Mouse (Mus musculus): ENCODE measurements around the gene Nkd1. TPM values are rescaled to one million over a fixed set of nuclear protein-coding genes. Genes with fewer than 3 reads are reported as not detected.
A peak's percentile ranks its signal among the peaks of the same experiment; 100 is the strongest.

Gene Nkd1
- polyA plus RNA-seq, 1 experiment from 2014 or later = 57.6 TPM

GRCm38 (mm10) chr8:88579668-88580330 is 58.6 kb downstream of the Nkd1 start:
- Histone ChIP-seq H3K4me3 (replicated peaks; ENCODE audit: low read length) (no peak overlapping the region), H3K9ac (no peak overlapping the region; the same call in 1 of the 2 replicates), H3K4me2 (replicated peaks) (no peak overlapping the region), H3K4me1 (replicated peaks; ENCODE audit: control insufficient read depth, insufficient read depth, low read length) (peaks cover 26% of the 10 kb centered on the region; the same call in 1 of the 2 replicates), H3K27ac (no peak overlapping the region), H3K27me3 (ENCODE audit: control insufficient read depth, insufficient read depth, low read length) (no peaks in the 10 kb centered on the region), H3K36me3 (replicated peaks; ENCODE audit: control insufficient read depth, insufficient read depth) (no peaks in the 10 kb centered on the region), H3K9me3 (ENCODE audit: control insufficient read depth, low read length) (no peaks in the 10 kb centered on the region)
- DNase-seq (ENCODE audit: low spot score) (no peak), ATAC-seq (ENCODE audit: low FRiP score) (0 out of 2 replicates have a peak, but pooled peaks have one; percentile 25)
- WGBS = 69% methylated on average over 18 of the region's 18 CpGs

GRCm38 (mm10) chr8:88580785-88581184 is 59.6 kb downstream of the Nkd1 start:
- no peaks in the 10 kb centered on the region for H3K9me3 ChIP-seq (ENCODE audit: control insufficient read depth, low read length)
- WGBS = 88% methylated on average over 7 of the region's 7 CpGs
- ATAC-seq (ENCODE audit: low FRiP score) (no peak), DNase-seq (ENCODE audit: low spot score) (no peak)
- no peak overlapping the region for H3K4me2 ChIP-seq (replicated peaks)
- no peaks in the 10 kb centered on the region for H3K36me3 ChIP-seq (replicated peaks; ENCODE audit: control insufficient read depth, insufficient read depth)
- H3K4me3 ChIP-seq (replicated peaks; ENCODE audit: low read length) = no peak overlapping the region
- no peak overlapping the region for H3K27ac ChIP-seq
- no peak overlapping the region for H3K9ac ChIP-seq
- peaks cover 26% of the 10 kb centered on the region; the same call in 1 of the 2 replicates for H3K4me1 ChIP-seq (replicated peaks; ENCODE audit: control insufficient read depth, insufficient read depth, low read length)
- no peaks in the 10 kb centered on the region for H3K27me3 ChIP-seq (ENCODE audit: control insufficient read depth, insufficient read depth, low read length)

GRCm38 (mm10) chr8:88583863-88584262 is 62.7 kb downstream of the Nkd1 start:
- Histone ChIP-seq H3K36me3 (replicated peaks; ENCODE audit: control insufficient read depth, insufficient read depth) (no peaks in the 10 kb centered on the region), H3K4me3 (replicated peaks; ENCODE audit: low read length) (no peak overlapping the region), H3K27me3 (ENCODE audit: control insufficient read depth, insufficient read depth, low read length) (no peaks in the 10 kb centered on the region), H3K4me2 (replicated peaks) (no peak overlapping the region), H3K27ac (no peak overlapping the region), H3K9me3 (ENCODE audit: control insufficient read depth, low read length) (no peaks in the 10 kb centered on the region), H3K9ac (no peak overlapping the region), H3K4me1 (replicated peaks; ENCODE audit: control insufficient read depth, insufficient read depth, low read length) (peaks cover 13% of the 10 kb centered on the region; the same call in 1 of the 2 replicates)
- DNase-seq (ENCODE audit: low spot score) (no peak), ATAC-seq (ENCODE audit: low FRiP score) (no peak)
- WGBS = 91% methylated on average over 3 of the region's 3 CpGs

GRCm38 (mm10) chr8:88588205-88588889 is 67.2 kb downstream of the Nkd1 start:
- Histone ChIP-seq H3K27ac (no peak overlapping the region), H3K4me3 (replicated peaks; ENCODE audit: low read length) (no peak overlapping the region), H3K4me2 (replicated peaks) (no peak overlapping the region), H3K27me3 (ENCODE audit: control insufficient read depth, insufficient read depth, low read length) (no peaks in the 10 kb centered on the region), H3K9me3 (ENCODE audit: control insufficient read depth, low read length) (no peaks in the 10 kb centered on the region), H3K36me3 (replicated peaks; ENCODE audit: control insufficient read depth, insufficient read depth) (0 out of 2 replicates have a peak, but pooled peaks cover 9% of the 10 kb centered on the region), H3K4me1 (replicated peaks; ENCODE audit: control insufficient read depth, insufficient read depth, low read length) (no peaks in the 10 kb centered on the region), H3K9ac (no peak overlapping the region)
- DNase-seq (ENCODE audit: low spot score) = no peak
- ATAC-seq (ENCODE audit: low FRiP score) = no peak
- WGBS = 83% methylated on average over 8 of the region's 8 CpGs

- Histone ChIP-seq H3K4me3 (replicated peaks; ENCODE audit: low read length) (no peak overlapping the region), H3K27me3 (ENCODE audit: control insufficient read depth, insufficient read depth, low read length) (no peaks in the 10 kb centered on the region), H3K9ac (no peak overlapping the region), H3K4me1 (replicated peaks; ENCODE audit: control insufficient read depth, insufficient read depth, low read length) (no peaks in the 10 kb centered on the region), H3K4me2 (replicated peaks) (no peak overlapping the region), H3K36me3 (replicated peaks; ENCODE audit: control insufficient read depth, insufficient read depth) (0 out of 2 replicates have a peak, but pooled peaks cover 9% of the 10 kb centered on the region), H3K27ac (no peak overlapping the region), H3K9me3 (ENCODE audit: control insufficient read depth, low read length) (no peaks in the 10 kb centered on the region)
- DNase-seq (ENCODE audit: low spot score) = no peak
- ATAC-seq (ENCODE audit: low FRiP score) = no peak
- 76% methylated on average over 6 of the region's 6 CpGs for WGBS
These were observed 69.1 kb downstream of the Nkd1 start for GRCm38 (mm10) chr8:88590226-88590625.

- Histone ChIP-seq H3K27me3 (ENCODE audit: control insufficient read depth, insufficient read depth, low read length) (no peaks in the 10 kb centered on the region), H3K4me1 (replicated peaks; ENCODE audit: control insufficient read depth, insufficient read depth, low read length) (no peaks in the 10 kb centered on the region), H3K9me3 (ENCODE audit: control insufficient read depth, low read length) (no peaks in the 10 kb centered on the region), H3K4me3 (replicated peaks; ENCODE audit: low read length) (no peak overlapping the region), H3K4me2 (replicated peaks) (no peak overlapping the region), H3K27ac (no peak overlapping the region), H3K9ac (no peak overlapping the region), H3K36me3 (replicated peaks; ENCODE audit: control insufficient read depth, insufficient read depth) (0 out of 2 replicates have a peak, but pooled peaks cover 9% of the 10 kb centered on the region)
- DNase-seq (ENCODE audit: low spot score) (no peak), ATAC-seq (ENCODE audit: low FRiP score) (no peak)
- 97% methylated on average over 1 of the region's 1 CpGs for WGBS
These were observed 72.8 kb downstream of the Nkd1 start for GRCm38 (mm10) chr8:88593947-88594346.

- H3K27ac ChIP-seq = no peak overlapping the region
- DNase-seq (ENCODE audit: low spot score) = no peak
- H3K9me3 ChIP-seq (ENCODE audit: control insufficient read depth, low read length) = no peaks in the 10 kb centered on the region
- 0 out of 2 replicates have a peak, but pooled peaks cover 6% of the 10 kb centered on the region for H3K36me3 ChIP-seq (replicated peaks; ENCODE audit: control insufficient read depth, insufficient read depth)
- no peak for ATAC-seq (ENCODE audit: low FRiP score)
- H3K9ac ChIP-seq = no peak overlapping the region
- H3K4me1 ChIP-seq (replicated peaks; ENCODE audit: control insufficient read depth, insufficient read depth, low read length) = no peaks in the 10 kb centered on the region
- no peaks in the 10 kb centered on the region for H3K27me3 ChIP-seq (ENCODE audit: control insufficient read depth, insufficient read depth, low read length)
- 78% methylated on average over 12 of the region's 12 CpGs for whole genome bisulfite sequencing
- H3K4me3 ChIP-seq (replicated peaks; ENCODE audit: low read length) = no peak overlapping the region
- no peak overlapping the region for H3K4me2 ChIP-seq (replicated peaks)
These were observed 74.9 kb downstream of the Nkd1 start for GRCm38 (mm10) chr8:88596042-88596441.

- Histone ChIP-seq H3K4me1 (replicated peaks; ENCODE audit: control insufficient read depth, insufficient read depth, low read length) (peaks cover 7% of the 10 kb centered on the region; the same call in 1 of the 2 replicates), H3K27me3 (ENCODE audit: control insufficient read depth, insufficient read depth, low read length) (no peaks in the 10 kb centered on the region), H3K9ac (no peak overlapping the region), H3K36me3 (replicated peaks; ENCODE audit: control insufficient read depth, insufficient read depth) (no peaks in the 10 kb centered on the region), H3K4me3 (replicated peaks; ENCODE audit: low read length) (no peak overlapping the region), H3K27ac (no peak overlapping the region), H3K9me3 (ENCODE audit: control insufficient read depth, low read length) (no peaks in the 10 kb centered on the region), H3K4me2 (replicated peaks) (no peak overlapping the region)
- ATAC-seq (ENCODE audit: low FRiP score) (no peak), DNase-seq (ENCODE audit: low spot score) (no peak)
- 70% methylated on average over 5 of the region's 5 CpGs for whole genome bisulfite sequencing
These were observed 77.4 kb downstream of the Nkd1 start for GRCm38 (mm10) chr8:88598578-88598977.

GRCm38 (mm10) chr8:88599491-88599890 is 78.3 kb downstream of the Nkd1 start:
- DNase-seq (ENCODE audit: low spot score) (no peak), ATAC-seq (ENCODE audit: low FRiP score) (no peak)
- H3K36me3 ChIP-seq (replicated peaks; ENCODE audit: control insufficient read depth, insufficient read depth) = no peaks in the 10 kb centered on the region
- no peak overlapping the region for H3K4me2 ChIP-seq (replicated peaks)
- peaks cover 14% of the 10 kb centered on the region for H3K4me1 ChIP-seq (replicated peaks; ENCODE audit: control insufficient read depth, insufficient read depth, low read length)
- 85% methylated on average over 7 of the region's 7 CpGs for WGBS
- no peak overlapping the region for H3K27ac ChIP-seq
- H3K27me3 ChIP-seq (ENCODE audit: control insufficient read depth, insufficient read depth, low read length) = no peaks in the 10 kb centered on the region
- no peaks in the 10 kb centered on the region for H3K9me3 ChIP-seq (ENCODE audit: control insufficient read depth, low read length)
- H3K9ac ChIP-seq = no peak overlapping the region
- H3K4me3 ChIP-seq (replicated peaks; ENCODE audit: low read length) = no peak overlapping the region

Measured in hindbrain, embryonic 14.5 days (tissue).